Mouse (Mus musculus) macrophage (primary cell): ENCODE data around the gene Zfp827. TPM values are rescaled to one million over a fixed set of nuclear protein-coding genes. Genes with fewer than 3 reads are reported as not detected.

ENCODE experiments used
- H3K27ac ChIP-seq: fragments of 350-480 bp; formaldehyde crosslinking; 2 replicates; pipeline ENCODE4 v1.9.0; 2021
- H3K36me3 ChIP-seq: fragments of 350-480 bp; formaldehyde crosslinking; 2 replicates; pipeline ENCODE4 v1.9.0; 2021; ENCODE audit errors: inconsistent target
- H3K4me3 ChIP-seq: fragments of 350-480 bp; formaldehyde crosslinking; 2 replicates; pipeline ENCODE4 v1.9.0; 2021; ENCODE audit errors: inconsistent target
- H3K79me2 ChIP-seq: fragments of 350-480 bp; formaldehyde crosslinking; 2 replicates; pipeline ENCODE4 v1.9.0; 2021; ENCODE audit errors: inconsistent target
- WGBS: methylation state at CpG from one replicate; pipeline ENCODE4 v1.1.7; 2026; ENCODE audit warnings: inconsistent platforms; ENCODE audit not compliant: missing documents; 5-methylcytosine and 5-hydroxymethylcytosine counted together
- polyA plus RNA-seq: library from polyadenylated mRNA; stranded (reverse); fragments of 250-400 nt; gene quantifications from 3 replicates; pipeline ENCODE4 v1.2.4, GENCODE M21; 2018; ENCODE audit warnings: inconsistent platforms

Zfp827 gene
- polyA plus RNA-seq, 1 experiment from 2014 or later: 0.60 TPM

GRCm38 (mm10) chr8:79175991-79176390, 147.8 kb downstream of the Zfp827 start:
- H3K27ac ChIP-seq: no peak overlapping the region
- no peak overlapping the region for H3K4me3 ChIP-seq
- no peaks in the 10 kb centered on the region for H3K79me2 ChIP-seq
- WGBS: 96% methylated on average over 4 of the region's 4 CpGs
- no peaks in the 10 kb centered on the region for H3K36me3 ChIP-seq

- whole genome bisulfite sequencing: 94% methylated on average over 6 of the region's 6 CpGs
- H3K36me3 ChIP-seq: no peaks in the 10 kb centered on the region
- no peak overlapping the region for H3K4me3 ChIP-seq
- H3K27ac ChIP-seq: no peak overlapping the region
- no peaks in the 10 kb centered on the region for H3K79me2 ChIP-seq
Observed at GRCm38 (mm10) chr8:79179678-79180077, 151.4 kb downstream of the Zfp827 start.

GRCm38 (mm10) chr8:79185488-79185887, 157.3 kb downstream of the Zfp827 start:
- no peak overlapping the region for H3K4me3 ChIP-seq
- WGBS: 95% methylated on average over 7 of the region's 7 CpGs
- no peak overlapping the region for H3K27ac ChIP-seq
- no peaks in the 10 kb centered on the region for H3K36me3 ChIP-seq
- no peaks in the 10 kb centered on the region for H3K79me2 ChIP-seq

GRCm38 (mm10) chr8:79190071-79190470, 161.8 kb downstream of the Zfp827 start:
- no peaks in the 10 kb centered on the region for H3K79me2 ChIP-seq
- H3K36me3 ChIP-seq: no peaks in the 10 kb centered on the region
- H3K4me3 ChIP-seq: no peak overlapping the region
- 96% methylated on average over 10 of the region's 10 CpGs for WGBS
- no peak overlapping the region for H3K27ac ChIP-seq

- no peaks in the 10 kb centered on the region for H3K79me2 ChIP-seq
- 94% methylated on average over 4 of the region's 4 CpGs for WGBS
- H3K4me3 ChIP-seq: no peak overlapping the region
- H3K36me3 ChIP-seq: no peaks in the 10 kb centered on the region
- no peak overlapping the region for H3K27ac ChIP-seq
Observed at GRCm38 (mm10) chr8:79196481-79196880, 168.2 kb downstream of the Zfp827 start.

GRCm38 (mm10) chr8:79198675-79199074, 170.4 kb downstream of the Zfp827 start:
- no peak overlapping the region for H3K4me3 ChIP-seq
- WGBS: 86% methylated on average over 3 of the region's 3 CpGs
- no peaks in the 10 kb centered on the region for H3K79me2 ChIP-seq
- H3K27ac ChIP-seq: no peak overlapping the region
- H3K36me3 ChIP-seq: no peaks in the 10 kb centered on the region

GRCm38 (mm10) chr8:79201446-79202147, 173.4 kb downstream of the Zfp827 start:
- no peaks in the 10 kb centered on the region for H3K36me3 ChIP-seq
- no peaks in the 10 kb centered on the region for H3K79me2 ChIP-seq
- no peak overlapping the region for H3K4me3 ChIP-seq
- 92% methylated on average over 11 of the region's 11 CpGs for WGBS
- no peak overlapping the region for H3K27ac ChIP-seq

GRCm38 (mm10) chr8:79206895-79207294, 178.7 kb downstream of the Zfp827 start:
- 79% methylated on average over 4 of the region's 4 CpGs for WGBS
- no peak overlapping the region for H3K4me3 ChIP-seq
- no peak overlapping the region for H3K27ac ChIP-seq
- H3K36me3 ChIP-seq: no peaks in the 10 kb centered on the region
- no peaks in the 10 kb centered on the region for H3K79me2 ChIP-seq

GRCm38 (mm10) chr8:79208181-79208580, 179.9 kb downstream of the Zfp827 start:
- no peak overlapping the region for H3K4me3 ChIP-seq
- no peaks in the 10 kb centered on the region for H3K36me3 ChIP-seq
- WGBS: 100% methylated on average over 2 of the region's 3 CpGs
- H3K27ac ChIP-seq: no peak overlapping the region
- no peaks in the 10 kb centered on the region for H3K79me2 ChIP-seq

- Histone ChIP-seq H3K27ac (no peak overlapping the region), H3K79me2 (no peaks in the 10 kb centered on the region), H3K4me3 (no peak overlapping the region), H3K36me3 (no peaks in the 10 kb centered on the region)
- 75% methylated on average over 15 of the region's 15 CpGs for WGBS
Observed at GRCm38 (mm10) chr8:79208691-79209640, 180.7 kb downstream of the Zfp827 start.

- H3K4me3 ChIP-seq: no peak overlapping the region
- H3K27ac ChIP-seq: peak overlapping the region; percentile 2; the same call in 1 of the 2 replicates
- 28% methylated on average over 20 of the region's 27 CpGs for WGBS
Observed at GRCm38 (mm10) chr8:79209641-79210358, 181.6 kb downstream of the Zfp827 start.

GRCm38 (mm10) chr8:79211630-79212029, 183.4 kb downstream of the Zfp827 start:
- H3K79me2 ChIP-seq: no peaks in the 10 kb centered on the region
- no peak overlapping the region for H3K4me3 ChIP-seq
- no peaks in the 10 kb centered on the region for H3K36me3 ChIP-seq
- WGBS: 91% methylated on average over 9 of the region's 9 CpGs
- H3K27ac ChIP-seq: no peak overlapping the region

More at GRCm38 (mm10) chr8:79209641-79210358, 181.6 kb downstream of the Zfp827 start:
- no peaks in the 10 kb centered on the region for H3K36me3 ChIP-seq
- no peaks in the 10 kb centered on the region for H3K79me2 ChIP-seq

- WGBS: 94% methylated on average over 5 of the region's 5 CpGs
- H3K27ac ChIP-seq: no peak overlapping the region
- no peaks in the 10 kb centered on the region for H3K36me3 ChIP-seq
- H3K4me3 ChIP-seq: no peak overlapping the region
- H3K79me2 ChIP-seq: no peaks in the 10 kb centered on the region; the same call in 1 of the 2 replicates
Observed at GRCm38 (mm10) chr8:79222106-79222751, 194.0 kb downstream of the Zfp827 start.

- Histone ChIP-seq H3K79me2 (no peaks in the 10 kb centered on the region; the same call in 1 of the 2 replicates), H3K4me3 (no peak overlapping the region), H3K36me3 (peaks cover 1% of the 10 kb centered on the region; the same call in 1 of the 2 replicates), H3K27ac (no peak overlapping the region)
- WGBS: 78% methylated on average over 5 of the region's 5 CpGs
Observed at GRCm38 (mm10) chr8:79222752-79223141, 194.5 kb downstream of the Zfp827 start.
